Mouse (Mus musculus) heart, adult 2 months (tissue): ENCODE results near the gene Prrxl1.

Experiments used
- CTCF ChIP-seq: fragments of 200-600 bp; IDR thresholded peaks from 2 replicates; pipeline ENCODE4 v1.8.1; 2022; ENCODE audit warnings: antibody characterized with exemption, mild to moderate bottlenecking, moderate library complexity
- EP300 ChIP-seq: fragments of 200-500 bp; IDR thresholded peaks from 2 replicates; pipeline ENCODE4 v1.6.1; 2011; ENCODE audit warnings: low read depth, low read length, control low read depth; ENCODE audit not compliant: insufficient read depth
- POLR2A ChIP-seq: fragments of 200-500 bp; IDR thresholded peaks from 2 replicates; pipeline ENCODE4 v1.6.1; 2011; ENCODE audit warnings: mild to moderate bottlenecking, low read depth, low read length, control low read depth; ENCODE audit not compliant: insufficient read depth

- TF ChIP-seq CTCF, result no peak
- no peak for TF ChIP-seq POLR2A
- no peak for TF ChIP-seq EP300
These were observed 79.4 kb downstream of the Prrxl1 start for GRCm38 (mm10) chr14:32678565-32678964.
